Mouse (Mus musculus) G1E (cell line): Measurements from ENCODE around the gene Det1. TPM values are rescaled to one million over a fixed set of nuclear protein-coding genes. Genes with fewer than 3 reads are reported as not detected.

Experiments
- ATAC-seq: 2 replicates; pipeline ENCODE4 v1.8.0; 2016; ENCODE audit warnings: mild to moderate bottlenecking; ENCODE audit not compliant: insufficient number of reproducible peaks, poor library complexity, low FRiP score, severe bottlenecking; ENCODE audit errors: extremely low read depth
- DNase-seq: peaks from one replicate; pipeline ENCODE4 v3.0.0; 2012; ENCODE audit warnings: low spot score
- H3K27me3 ChIP-seq: 2 replicates; pipeline ENCODE4 v1.6.1; 2012; ENCODE audit warnings: mild to moderate bottlenecking, low read length, inconsistent platforms; ENCODE audit not compliant: insufficient read depth
- H3K36me3 ChIP-seq: replicated peaks from 2 replicates; pipeline ENCODE3; 2012; ENCODE audit warnings: mild to moderate bottlenecking, inconsistent platforms
- H3K4me1 ChIP-seq: 2 replicates; pipeline ENCODE4 v1.6.1; 2012; ENCODE audit warnings: low read depth, low read length, inconsistent platforms, mixed read lengths; ENCODE audit not compliant: insufficient read depth
- H3K4me3 ChIP-seq: 2 replicates; pipeline ENCODE4 v1.5.1; 2012; ENCODE audit warnings: low read depth, mild to moderate bottlenecking, inconsistent platforms, low read length, moderate library complexity, mixed read lengths
- H3K9me3 ChIP-seq: replicated peaks from 2 replicates; pipeline ENCODE4 v1.6.1; 2012; ENCODE audit warnings: inconsistent platforms
- CTCF ChIP-seq: IDR thresholded peaks from 2 replicates; pipeline ENCODE4 v1.5.1; 2012; ENCODE audit warnings: low read depth, low read length, inconsistent platforms, mixed read lengths
- GATA1 ChIP-seq: IDR thresholded peaks from 2 replicates; pipeline ENCODE4 v1.6.1; 2012; ENCODE audit warnings: borderline replicate concordance, low read length, inconsistent platforms, mixed read lengths
- GATA2 ChIP-seq: IDR thresholded peaks from 2 replicates; pipeline ENCODE4 v1.6.1; 2012; ENCODE audit warnings: low read depth, low read length, inconsistent platforms, borderline replicate concordance
- POLR2AphosphoS5 ChIP-seq: IDR thresholded peaks from 2 replicates; pipeline ENCODE4 v1.6.1; 2012; ENCODE audit warnings: low read depth, low read length, inconsistent platforms; ENCODE audit not compliant: insufficient replicate concordance
- TAL1 ChIP-seq: conservative IDR thresholded peaks from 2 replicates; pipeline ENCODE4 v1.6.1; 2012; ENCODE audit warnings: low read depth, low read length, inconsistent platforms, mixed read lengths
- polyA plus RNA-seq: library from polyadenylated mRNA; stranded (reverse); fragments of >175 nt; gene quantifications from 2 replicates; pipeline ENCODE4 v1.2.3, GENCODE M21; 2012
- total RNA-seq, 2 experiments: library from RNA; stranded (forward) in 1 of 2; stranded (reverse) in 1 of 2; fragments of 200-1000 nt in 1 of 2; fragments of >200 nt in 1 of 2; fragmentation: Nextera tagmentation in 1 of 2; gene quantifications; 2 replicates each; pipeline ENCODE4 v1.2.3; 2014 to 2017

Gene Det1
- total and polyA plus RNA-seq, 3 experiments: 8.8 to 42.5 (median 17.9) TPM

GRCm38 (mm10) chr7:78827749-78828362 lies 19.2 kb downstream of the Det1 start:
- DNase-seq: no peak
- peaks cover 77% of the 10 kb centered on the region for H3K36me3 ChIP-seq
- TF ChIP-seq POLR2AphosphoS5 (no peak), TAL1 (no peak), GATA1 (no peak), GATA2 (no peak), CTCF (no peak)
- no peaks in the 10 kb centered on the region for H3K9me3 ChIP-seq
- H3K4me3 ChIP-seq: no peak overlapping the region
- no peak for ATAC-seq
- no peaks in the 10 kb centered on the region for H3K27me3 ChIP-seq
- H3K4me1 ChIP-seq: peaks cover 3% of the 10 kb centered on the region; the same call in 1 of the 2 replicates

DNA sequence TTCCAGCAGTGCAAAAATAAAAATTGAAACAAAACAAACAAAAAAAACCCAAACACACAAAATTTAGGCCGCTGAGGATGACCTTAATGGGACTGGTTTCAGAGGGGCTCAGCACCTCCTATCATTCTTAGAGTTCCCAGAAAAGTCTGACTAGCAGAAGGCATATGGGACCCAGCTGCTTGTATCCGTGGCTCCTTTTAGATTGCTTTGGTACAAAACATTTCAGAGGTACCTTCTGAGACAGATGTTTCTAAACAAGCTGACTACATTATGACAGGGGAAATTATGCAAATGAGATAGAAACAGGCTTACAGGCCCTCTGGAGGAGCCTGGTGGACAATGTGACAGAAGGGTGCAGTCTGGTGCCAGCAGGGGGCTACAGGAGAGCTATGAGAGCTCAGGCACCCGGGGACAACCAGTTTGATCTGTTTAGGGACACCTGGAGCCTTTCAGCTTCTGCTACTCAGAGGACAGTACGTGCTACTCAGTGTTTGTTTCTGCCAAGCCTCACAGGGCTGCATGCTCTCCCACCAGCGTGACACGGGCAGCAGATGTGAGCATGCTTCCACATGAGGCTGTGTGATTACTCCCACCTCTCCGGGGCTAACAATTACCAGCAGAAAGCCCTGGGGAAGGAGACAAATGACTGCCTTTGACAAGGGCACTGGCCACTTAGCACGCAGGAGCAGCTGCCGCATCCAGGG lies 20.2 kb downstream of the Det1 start:
- H3K27me3 ChIP-seq: no peaks in the 10 kb centered on the region
- H3K4me1 ChIP-seq: peaks cover 3% of the 10 kb centered on the region; the same call in 1 of the 2 replicates
- H3K36me3 ChIP-seq: peaks cover 87% of the 10 kb centered on the region
- H3K9me3 ChIP-seq: no peaks in the 10 kb centered on the region
- TF ChIP-seq CTCF: no peak
- no peak for TF ChIP-seq GATA1
- TF ChIP-seq POLR2AphosphoS5: no peak
- no peak for TF ChIP-seq GATA2
- no peak for TF ChIP-seq TAL1
- DNase-seq (no peak), ATAC-seq (no peak)
- H3K4me3 ChIP-seq: no peak overlapping the region

DNA sequence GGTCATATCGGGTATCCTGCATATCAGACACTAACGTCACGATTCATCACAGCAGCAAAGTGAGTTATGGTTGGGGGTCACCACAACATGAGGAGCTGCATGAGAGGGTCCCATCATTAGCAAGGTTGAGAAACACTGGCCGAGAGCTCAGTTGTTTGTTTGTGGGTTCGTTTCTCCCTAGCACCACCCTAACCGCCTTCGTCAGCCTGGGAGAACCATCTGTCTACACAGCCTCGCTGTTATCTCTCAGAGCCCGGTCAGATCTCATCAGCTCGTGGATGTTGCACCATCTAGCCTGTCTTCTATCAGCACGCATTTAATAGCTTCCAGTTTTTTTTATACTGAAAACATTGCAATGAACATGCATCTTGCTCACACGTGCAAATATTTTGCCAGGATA lies 28.7 kb downstream of the Det1 start:
- no peaks in the 10 kb centered on the region for H3K27me3 ChIP-seq
- peak; percentile 31; the same call in 1 of the 2 replicates for TF ChIP-seq TAL1
- TF ChIP-seq CTCF: no peak
- no peak for TF ChIP-seq GATA1
- TF ChIP-seq GATA2: no peak
- TF ChIP-seq POLR2AphosphoS5: no peak
- ATAC-seq (peak; percentile 90), DNase-seq (peak; percentile 60)
- peaks cover 44% of the 10 kb centered on the region for H3K36me3 ChIP-seq
- H3K4me3 ChIP-seq: peak overlapping the region; percentile 49; the same call in 1 of the 2 replicates
- peaks cover 41% of the 10 kb centered on the region for H3K4me1 ChIP-seq
- no peaks in the 10 kb centered on the region for H3K9me3 ChIP-seq

DNA sequence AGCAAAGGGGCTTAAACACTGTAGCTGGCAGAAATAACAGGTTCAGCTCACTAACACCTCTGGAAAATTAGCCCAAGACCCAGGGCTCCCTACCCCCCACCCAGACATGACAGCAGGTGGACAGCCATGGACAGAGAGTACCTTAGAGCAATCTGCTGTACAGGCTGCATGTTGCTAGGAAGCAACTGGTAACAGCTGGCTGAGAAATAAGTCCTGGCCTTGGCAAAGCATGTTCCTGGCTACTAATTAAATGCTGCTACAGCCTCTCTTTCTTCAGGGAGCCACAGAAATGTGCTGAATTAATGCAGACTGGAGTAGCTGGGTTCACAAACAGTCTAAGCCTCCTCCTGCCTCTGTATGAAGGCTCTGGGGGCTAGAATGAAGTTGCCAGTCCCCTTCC lies 32.3 kb downstream of the Det1 start:
- H3K4me1 ChIP-seq: peaks cover 43% of the 10 kb centered on the region
- DNase-seq (no peak), ATAC-seq (no peak)
- no peaks in the 10 kb centered on the region for H3K9me3 ChIP-seq
- TF ChIP-seq TAL1: no peak
- TF ChIP-seq GATA1: no peak
- TF ChIP-seq POLR2AphosphoS5: no peak
- no peak for TF ChIP-seq GATA2
- TF ChIP-seq CTCF: no peak
- H3K4me3 ChIP-seq: no peak overlapping the region
- H3K36me3 ChIP-seq: peaks cover 12% of the 10 kb centered on the region
- H3K27me3 ChIP-seq: no peaks in the 10 kb centered on the region

DNA sequence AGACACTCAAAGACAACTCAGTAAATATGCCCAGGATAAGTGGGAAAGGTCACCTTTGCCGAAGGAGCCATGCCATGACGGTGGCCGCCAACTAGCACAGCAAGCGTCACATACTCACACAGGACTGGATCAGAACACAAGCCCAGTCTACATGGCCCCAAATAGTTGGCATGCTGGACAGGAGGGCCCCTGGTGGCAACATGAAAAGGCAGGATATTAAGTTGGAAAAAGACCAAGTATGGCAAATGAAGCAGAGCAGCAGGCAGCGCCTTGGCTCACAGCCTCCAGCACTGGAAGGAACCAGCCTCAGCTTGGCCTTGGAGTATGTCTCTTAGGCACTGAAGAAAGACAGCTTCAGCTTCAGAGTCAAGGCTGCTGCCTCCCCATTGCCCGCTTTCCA lies 33.3 kb downstream of the Det1 start:
- Histone ChIP-seq H3K36me3 (peaks cover 5% of the 10 kb centered on the region), H3K4me1 (peaks cover 38% of the 10 kb centered on the region), H3K9me3 (no peaks in the 10 kb centered on the region), H3K27me3 (no peaks in the 10 kb centered on the region), H3K4me3 (no peak overlapping the region)
- TF ChIP-seq CTCF: no peak
- no peak for TF ChIP-seq POLR2AphosphoS5
- no peak for TF ChIP-seq TAL1
- TF ChIP-seq GATA2: no peak
- TF ChIP-seq GATA1: no peak
- DNase-seq (no peak), ATAC-seq (no peak)

DNA sequence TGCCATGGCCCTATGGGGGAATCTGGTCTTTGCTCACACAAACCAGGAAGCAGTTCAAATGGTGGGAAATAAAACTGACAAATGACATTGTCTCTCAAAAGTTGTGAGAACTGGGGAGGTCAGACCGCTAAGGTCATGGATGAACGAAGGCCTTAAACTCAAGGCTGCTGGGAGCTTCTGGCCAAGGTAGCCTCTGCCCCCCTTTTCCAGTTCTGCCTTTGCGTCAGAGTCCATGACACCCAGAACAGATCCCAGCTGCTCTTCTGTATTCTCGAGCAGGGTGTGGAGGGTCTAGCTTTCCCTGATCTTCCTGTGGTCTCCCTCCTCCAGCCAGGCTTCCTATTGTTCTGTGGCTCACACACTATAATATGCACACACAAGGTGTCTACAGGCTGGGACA lies 39.9 kb downstream of the Det1 start:
- peaks cover 32% of the 10 kb centered on the region for H3K4me1 ChIP-seq
- H3K36me3 ChIP-seq: no peaks in the 10 kb centered on the region
- no peak overlapping the region for H3K4me3 ChIP-seq
- ATAC-seq: no peak
- H3K27me3 ChIP-seq: no peaks in the 10 kb centered on the region
- no peak for DNase-seq
- TF ChIP-seq GATA2: no peak
- TF ChIP-seq TAL1: no peak
- TF ChIP-seq GATA1: no peak
- TF ChIP-seq POLR2AphosphoS5: no peak
- TF ChIP-seq CTCF: no peak
- H3K9me3 ChIP-seq: no peaks in the 10 kb centered on the region
